Mouse (Mus musculus) megakaryocyte, embryonic 14.5 days (primary cell): ENCODE measurements around the gene Ern1.

Source experiments
- FLI1 ChIP-seq: IDR thresholded peaks from 2 replicates; pipeline ENCODE4 v1.6.1; 2012; ENCODE audit warnings: low read length, inconsistent platforms, mixed read lengths
- GATA1 ChIP-seq: IDR thresholded peaks from 3 replicates; pipeline ENCODE4 v1.6.1; 2012; ENCODE audit warnings: mixed read lengths, low read length, inconsistent platforms, borderline replicate concordance

- TF ChIP-seq GATA1 (no peak), FLI1 (no peak)
Observed at GRCm38 (mm10) chr11:106419262-106420102, 68.2 kb downstream of the Ern1 start.
